In genomic region chr10:114805884-114806283, GRCm38 (mm10) we compare ENCODE assay signal across 9 mouse cellular contexts. TPM values are rescaled to one million over a fixed set of nuclear protein-coding genes. Genes with fewer than 3 reads are reported as not detected.
DNase-seq lines count a peak whose midpoint lies in the region; ATAC-seq and TF ChIP-seq lines count a peak whose summit lies in the region.
"Had no signal": no experiment of that assay in that cellular context is flagged by ENCODE, and none has a peak within 500 bp of the region (broad histone marks: within the 10 kb centered on the region; RNA-seq: fewer than 3 reads in every experiment).

No protein-coding gene starts in this region.

- peaks cover 43% of the 10 kb centered on the region for H3K27me3 ChIP-seq in hindbrain, embryonic 10.5 days (ENCODE audit: insufficient read depth, poor library complexity, severe bottlenecking)
- H3K27me3 ChIP-seq in hindbrain, embryonic 13.5 days, result peaks cover 16% of the 10 kb centered on the region
- peaks cover under 1% of the 10 kb centered on the region; the same call in 1 of the 2 replicates for H3K27me3 ChIP-seq in midbrain, embryonic 14.5 days (ENCODE audit: control insufficient read depth, insufficient read depth, low read length)
- H3K27me3 ChIP-seq in midbrain, embryonic 16.5 days (ENCODE audit: control insufficient read depth, insufficient read depth, low read depth, low read length), result no peaks in the 10 kb centered on the region

- 36% methylated on average over 3 of the region's 3 CpGs for WGBS in hindbrain, embryonic 10.5 days
- 38% methylated on average over 3 of the region's 3 CpGs for WGBS in hindbrain, embryonic 13.5 days
- 33% methylated on average over 3 of the region's 3 CpGs for WGBS in midbrain, embryonic 14.5 days
- WGBS in midbrain, embryonic 16.5 days, result 32% methylated on average over 3 of the region's 3 CpGs
- WGBS in olfactory bulb, adult 2 months, result 65% methylated on average over 3 of the region's 3 CpGs

- TF ChIP-seq POLR2A in olfactory bulb, adult 2 months (IDR thresholded peaks at IDR 0.05; ENCODE audit: insufficient read depth, low read depth, low read length), result no peak

- peak; percentile 23 for DNase-seq in hindbrain, embryonic 10.5 days (ENCODE audit: low spot score)
- DNase-seq in midbrain, embryonic 14.5 days, result peak; percentile 61
- peak; percentile 67 for DNase-seq in cerebellum, adult 9-10 months
- DNase-seq in lung, postnatal 25 days (ENCODE audit: low spot score), result no peak
- DNase-seq in kidney, adult 11 months, result no peak

- peak; percentile 53; the same call in 1 of the 2 replicates for TF ChIP-seq CTCF in olfactory bulb, adult 2 months (IDR thresholded peaks at IDR 0.05; ENCODE audit: insufficient read depth, low read depth, low read length)

- H3K9ac ChIP-seq in hindbrain, embryonic 13.5 days, result no peak overlapping the region
- H3K9ac ChIP-seq in midbrain, embryonic 14.5 days (replicated peaks; ENCODE audit: low read length), result no peak overlapping the region
- H3K9ac ChIP-seq in midbrain, embryonic 16.5 days (ENCODE audit: low read depth, low read length), result no peak overlapping the region
- H3K9ac ChIP-seq: heart, embryonic 13.5 days had no signal

- ATAC-seq in hindbrain, embryonic 13.5 days (ENCODE audit: low FRiP score), result no peak
- no peak for ATAC-seq in midbrain, embryonic 14.5 days (ENCODE audit: low FRiP score, low TSS enrichment)
- ATAC-seq in midbrain, embryonic 16.5 days, result no peak

- no peaks in the 10 kb centered on the region for H3K36me3 ChIP-seq in hindbrain, embryonic 10.5 days
- no peaks in the 10 kb centered on the region for H3K36me3 ChIP-seq in hindbrain, embryonic 13.5 days
- H3K36me3 ChIP-seq in midbrain, embryonic 14.5 days (ENCODE audit: control insufficient read depth, insufficient read depth, low read length), result no peaks in the 10 kb centered on the region
- H3K36me3 ChIP-seq in midbrain, embryonic 16.5 days (ENCODE audit: control insufficient read depth, insufficient read depth, low read length), result no peaks in the 10 kb centered on the region
- H3K36me3 ChIP-seq: heart, embryonic 13.5 days had no signal

- no peaks in the 10 kb centered on the region for H3K9me3 ChIP-seq in hindbrain, embryonic 10.5 days
- no peaks in the 10 kb centered on the region for H3K9me3 ChIP-seq in hindbrain, embryonic 13.5 days
- no peaks in the 10 kb centered on the region for H3K9me3 ChIP-seq in midbrain, embryonic 14.5 days (ENCODE audit: control insufficient read depth, low read length)
- H3K9me3 ChIP-seq in midbrain, embryonic 16.5 days (replicated peaks; ENCODE audit: control insufficient read depth, low read length, poor library complexity, severe bottlenecking), result no peaks in the 10 kb centered on the region
- H3K9me3 ChIP-seq: heart, embryonic 13.5 days had no signal

- no peak overlapping the region for H3K27ac ChIP-seq in hindbrain, embryonic 10.5 days
- no peak overlapping the region for H3K27ac ChIP-seq in hindbrain, embryonic 13.5 days
- H3K27ac ChIP-seq in midbrain, embryonic 14.5 days (replicated peaks; ENCODE audit: low read depth, low read length), result no peak overlapping the region
- H3K27ac ChIP-seq in midbrain, embryonic 16.5 days (ENCODE audit: low read length), result no peak overlapping the region
- no peak overlapping the region for H3K27ac ChIP-seq in olfactory bulb, adult 2 months (ENCODE audit: insufficient read depth, low read depth, low read length)
- H3K27ac ChIP-seq: heart, embryonic 13.5 days had no signal

- peaks cover 19% of the 10 kb centered on the region for H3K4me1 ChIP-seq in hindbrain, embryonic 10.5 days (replicated peaks)
- H3K4me1 ChIP-seq in hindbrain, embryonic 13.5 days (replicated peaks), result peaks cover 17% of the 10 kb centered on the region
- no peaks in the 10 kb centered on the region for H3K4me1 ChIP-seq in midbrain, embryonic 14.5 days (ENCODE audit: control insufficient read depth, insufficient read depth, low read length)
- no peaks in the 10 kb centered on the region; the same call in 1 of the 2 replicates for H3K4me1 ChIP-seq in midbrain, embryonic 16.5 days (ENCODE audit: control insufficient read depth, insufficient read depth, low read length)
- H3K4me1 ChIP-seq in olfactory bulb, adult 2 months (ENCODE audit: control insufficient read depth, insufficient read depth, low read length), result no peaks in the 10 kb centered on the region

- H3K4me2 ChIP-seq in hindbrain, embryonic 13.5 days, result no peak overlapping the region
- H3K4me2 ChIP-seq in midbrain, embryonic 14.5 days (ENCODE audit: low read length), result no peak overlapping the region
- H3K4me2 ChIP-seq in midbrain, embryonic 16.5 days (ENCODE audit: low read length), result no peak overlapping the region
- H3K4me2 ChIP-seq: heart, embryonic 13.5 days had no signal

- H3K4me3 ChIP-seq in hindbrain, embryonic 10.5 days, result no peak overlapping the region
- no peak overlapping the region for H3K4me3 ChIP-seq in hindbrain, embryonic 13.5 days
- no peak overlapping the region for H3K4me3 ChIP-seq in midbrain, embryonic 14.5 days (replicated peaks; ENCODE audit: low read depth, low read length)
- no peak overlapping the region for H3K4me3 ChIP-seq in midbrain, embryonic 16.5 days (ENCODE audit: low read depth, low read length)
- H3K4me3 ChIP-seq in olfactory bulb, adult 2 months (ENCODE audit: insufficient read depth, low read depth, low read length), result no peak overlapping the region
- H3K4me3 ChIP-seq: heart, embryonic 13.5 days had no signal

RNA-seq across cellular contexts. Expression of gene Trhde, which starts 3.8 kb away (rescaled TPM):
- polyA plus RNA-seq in hindbrain, embryonic 10.5 days (2016; fragmentation: Nextera tagmentation; extraction: Ambion mirVana), result 0.90 and 0.98 TPM in 2 replicates
- polyA plus RNA-seq in hindbrain, embryonic 13.5 days (2015; fragmentation: Nextera tagmentation; extraction: Ambion mirVana), result 4.6 and 6.3 TPM in 2 replicates
- 5.4 and 6.8 TPM in 2 replicates for polyA plus RNA-seq in midbrain, embryonic 14.5 days (2014; fragmentation: Nextera tagmentation; extraction: Ambion mirVana)
- polyA plus RNA-seq in midbrain, embryonic 16.5 days (2015; fragmentation: Nextera tagmentation; extraction: Ambion mirVana), result 6.7 and 7.8 TPM in 2 replicates
- not detected in 2 replicates for polyA plus RNA-seq in olfactory bulb, adult 2 months (2012; ENCODE audit: insufficient read depth, insufficient read length, low replicate concordance, missing spikeins)
- polyA plus RNA-seq: heart, embryonic 13.5 days had no signal

Comparison
In these comparisons a context has a peak if more than half of its experiments do, and no peak if none do; other contexts are left out.
1. DNase-seq: peak in hindbrain, embryonic 10.5 days (single experiment), midbrain, embryonic 14.5 days (single experiment) and cerebellum, adult 9-10 months (single experiment); none in lung, postnatal 25 days (single experiment) and kidney, adult 11 months (single experiment).